Mouse (Mus musculus) splenic B cell, adult 2 months (primary cell): ENCODE data around the gene Slc25a48.

Experiments used
- DNase-seq: peaks from one replicate; pipeline ENCODE4 v3.0.0-alpha.2; 2011; ENCODE audit warnings: low read depth, low spot score
- H3K27me3 ChIP-seq: 2 replicates; pipeline ENCODE4 v1.6.1; 2012; ENCODE audit warnings: mild to moderate bottlenecking, low read length, moderate library complexity, mixed read lengths; ENCODE audit not compliant: control insufficient read depth, poor library complexity, insufficient read depth, severe bottlenecking
- H3K36me3 ChIP-seq: 2 replicates; pipeline ENCODE4 v1.6.1; 2012; ENCODE audit warnings: mild to moderate bottlenecking, low read length, moderate library complexity, mixed read lengths; ENCODE audit not compliant: control insufficient read depth, poor library complexity, insufficient read depth, severe bottlenecking

The Slc25a48 gene

DNA sequence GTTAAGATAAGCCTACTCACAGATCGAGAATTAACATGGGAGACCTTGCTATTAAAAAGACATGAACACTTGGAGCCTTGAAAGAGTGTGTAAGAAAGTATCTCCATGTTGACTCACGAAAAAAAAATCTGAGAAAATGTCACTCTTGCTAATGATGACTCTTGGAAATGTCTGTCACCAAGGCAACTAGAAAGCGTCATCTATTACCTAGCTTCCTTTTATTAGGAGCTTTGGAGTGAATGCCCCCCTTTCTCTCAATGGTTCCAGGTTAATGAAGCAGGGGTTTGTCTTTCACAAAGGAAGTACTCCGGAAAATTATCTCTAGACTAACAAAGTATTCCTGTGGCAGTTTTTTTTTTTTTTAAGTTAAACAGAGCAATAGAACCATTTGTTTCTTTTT is 78.2 kb downstream of the Slc25a48 start:
- DNase-seq, result no peak
- Histone ChIP-seq H3K36me3 (no peaks in the 10 kb centered on the region), H3K27me3 (no peaks in the 10 kb centered on the region)

DNA sequence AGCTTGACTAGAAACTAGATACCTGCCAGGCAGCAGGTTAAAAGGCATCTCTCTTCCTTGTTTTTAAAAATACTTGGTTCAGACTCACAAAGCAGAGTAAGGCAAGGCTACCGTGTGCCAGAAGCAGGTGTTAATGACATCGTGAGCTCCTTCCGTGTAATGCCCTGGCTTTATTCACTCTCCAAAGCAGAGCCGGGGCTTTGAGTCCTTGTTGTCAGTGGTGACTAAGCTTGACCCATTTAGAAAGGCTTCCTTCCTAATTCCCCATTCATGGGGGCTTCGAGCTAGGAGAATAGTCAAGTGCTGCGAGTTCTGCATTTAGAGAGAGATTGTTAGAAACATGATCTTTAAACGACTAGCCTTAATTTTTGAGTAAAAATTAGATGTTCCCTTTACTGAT is 78.7 kb downstream of the Slc25a48 start:
- Histone ChIP-seq H3K36me3 (no peaks in the 10 kb centered on the region), H3K27me3 (no peaks in the 10 kb centered on the region)
- no peak for DNase-seq

DNA sequence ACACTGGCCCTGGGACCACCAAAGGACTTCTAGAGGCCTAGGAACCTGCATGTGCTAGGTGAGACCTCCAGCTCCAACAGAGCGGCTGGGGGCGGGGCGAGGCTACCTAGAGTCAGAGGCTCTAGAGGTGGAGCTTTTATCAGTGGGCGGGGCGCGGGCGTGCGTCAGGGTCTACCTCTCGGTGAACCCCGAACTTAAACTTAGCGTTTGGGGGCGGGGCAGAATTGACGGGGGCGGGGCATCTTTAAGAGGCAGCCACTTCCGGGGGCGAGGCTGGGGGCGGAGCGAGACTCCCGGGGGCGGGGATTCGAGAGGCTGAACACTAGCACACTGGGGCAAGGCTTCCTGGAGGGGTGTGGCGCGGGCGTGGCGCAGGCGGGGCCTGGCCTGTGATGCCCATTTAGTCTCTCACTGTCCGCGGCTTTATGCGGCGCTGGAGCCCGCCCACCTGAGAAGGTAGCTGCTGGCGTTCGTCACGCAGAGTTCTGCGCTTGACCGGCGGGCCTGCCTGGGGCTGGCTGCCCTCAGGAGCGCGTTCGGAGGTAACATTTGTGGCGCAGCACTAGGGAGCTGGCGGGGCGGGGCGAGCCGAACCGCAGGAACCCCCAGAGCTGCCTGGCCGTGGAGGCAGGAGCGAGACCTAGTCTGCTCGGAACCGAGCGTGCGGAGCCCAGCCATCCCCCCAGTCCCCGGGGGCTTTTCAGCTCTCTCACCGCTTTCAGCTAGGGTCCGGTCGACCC is 84.1 kb downstream of the Slc25a48 start, which contains the start of gene Fbxl21:
Gene Fbxl21 (plus strand): TSS at position 392 of the 740 bp plus-strand sequence.
- DNase-seq, result peak; percentile 92
- no peaks in the 10 kb centered on the region for H3K27me3 ChIP-seq
- no peaks in the 10 kb centered on the region for H3K36me3 ChIP-seq

DNA sequence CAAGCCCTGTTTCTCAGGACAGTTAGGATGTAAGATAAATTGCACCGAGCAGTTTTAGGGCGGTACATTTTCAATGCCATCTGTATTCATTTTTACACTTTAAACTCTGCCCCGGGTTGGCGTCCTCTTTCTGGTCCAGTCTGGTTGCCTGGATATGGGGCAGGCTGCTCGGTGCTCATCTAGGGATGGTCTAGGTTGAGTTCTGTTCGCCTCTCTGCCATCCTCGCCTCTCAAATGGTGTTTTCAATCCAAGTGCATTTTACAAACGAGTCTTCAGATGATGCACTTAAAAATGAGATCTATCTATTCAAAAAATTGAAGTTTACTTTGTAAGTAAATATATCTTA is 84.6 kb downstream of the Slc25a48 start:
- no peaks in the 10 kb centered on the region for H3K27me3 ChIP-seq
- no peaks in the 10 kb centered on the region for H3K36me3 ChIP-seq
- no peak for DNase-seq
